Mouse (Mus musculus): ENCODE measurements at regions not wholly inside any gene's neighbourhood (a gene's known extent, or its start where the extent isn't known, plus 50 kb on each side); places are given as distances from the start of the nearest gene placed in this dataset.

GRCm38 (mm10) chr3:54017943-54018649 is 137.7 kb upstream of the Trpc4 start:
- TF ChIP-seq CTCF (IDR thresholded peaks at IDR 0.05) = no peak
- no peak for TF ChIP-seq EP300 (IDR thresholded peaks at IDR 0.05)
